Mouse (Mus musculus) small intestine, adult 2 months (tissue): Measurements from ENCODE around the gene Sept4. TPM values are rescaled to one million over a fixed set of nuclear protein-coding genes. Genes with fewer than 3 reads are reported as not detected.

Experiments used
- H3K27ac ChIP-seq: fragments of 200-500 bp; 2 replicates; pipeline ENCODE4 v1.5.1; 2012; ENCODE audit warnings: low read depth, low read length, control low read depth, inconsistent platforms; ENCODE audit not compliant: insufficient read depth
- H3K27me3 ChIP-seq: fragments of 200-500 bp; 2 replicates; pipeline ENCODE4 v1.6.1; 2012; ENCODE audit warnings: mild to moderate bottlenecking, moderate library complexity, low read length, inconsistent platforms; ENCODE audit not compliant: control insufficient read depth, insufficient read depth
- H3K36me3 ChIP-seq: fragments of 200-500 bp; 2 replicates; pipeline ENCODE4 v1.6.1; 2012; ENCODE audit warnings: mild to moderate bottlenecking, low read length, control low read depth, inconsistent platforms; ENCODE audit not compliant: control insufficient read depth, insufficient read depth
- H3K4me1 ChIP-seq: fragments of 200-500 bp; 2 replicates; pipeline ENCODE4 v1.6.1; 2012; ENCODE audit warnings: low read length, inconsistent platforms, mixed read lengths; ENCODE audit not compliant: control insufficient read depth, insufficient read depth, insufficient read length
- H3K4me3 ChIP-seq: fragments of 200-500 bp; 2 replicates; pipeline ENCODE4 v1.5.1; 2012; ENCODE audit warnings: low read depth, mild to moderate bottlenecking, control low read depth, inconsistent platforms, low read length, moderate library complexity
- CTCF ChIP-seq: fragments of 200-500 bp; IDR thresholded peaks from 2 replicates; pipeline ENCODE4 v1.5.1; 2012; ENCODE audit warnings: low read depth, mild to moderate bottlenecking, control low read depth, inconsistent platforms, low read length, moderate library complexity, mixed read lengths; ENCODE audit not compliant: insufficient replicate concordance, insufficient read length; ENCODE audit errors: extremely low read depth
- POLR2A ChIP-seq: fragments of 200-500 bp; IDR thresholded peaks from 2 replicates; pipeline ENCODE4 v1.6.1; 2012; ENCODE audit warnings: low read depth, mild to moderate bottlenecking, control low read depth, inconsistent platforms, low read length, moderate library complexity
- WGBS: fragments of 180-500 bp; shearing (Covaris S2); methylation state at CpG from one replicate; pipeline ENCODE4 v1.1.7; 2018; 5-methylcytosine and 5-hydroxymethylcytosine counted together
- polyA plus RNA-seq: library from polyadenylated mRNA; depleted of rRNA; stranded (reverse); fragments of >200 nt; gene quantifications from 2 replicates; pipeline ENCODE4 v1.2.3, GENCODE M21; 2012

Sept4 gene
- polyA plus RNA-seq, 1 experiment: 19.8 TPM

GRCm38 (mm10) chr11:87584711-87585505 is 16.2 kb downstream of the Sept4 start:
- TF ChIP-seq POLR2A (no peak), CTCF (no peak)
- no peak overlapping the region for H3K4me3 ChIP-seq
- H3K4me1 ChIP-seq: peaks cover 6% of the 10 kb centered on the region
- no peaks in the 10 kb centered on the region for H3K27me3 ChIP-seq
- H3K27ac ChIP-seq: peak overlapping the region; percentile 61
- 74% methylated on average over 10 of the region's 10 CpGs for WGBS
- H3K36me3 ChIP-seq: no peaks in the 10 kb centered on the region

GRCm38 (mm10) chr11:87587211-87587874 is 18.6 kb downstream of the Sept4 start:
- H3K4me1 ChIP-seq: peaks cover 6% of the 10 kb centered on the region
- H3K27me3 ChIP-seq: no peaks in the 10 kb centered on the region
- H3K36me3 ChIP-seq: no peaks in the 10 kb centered on the region
- TF ChIP-seq POLR2A: no peak
- no peak for TF ChIP-seq CTCF
- H3K27ac ChIP-seq: no peak overlapping the region
- H3K4me3 ChIP-seq: no peak overlapping the region
- WGBS: 90% methylated on average over 5 of the region's 5 CpGs

GRCm38 (mm10) chr11:87589605-87590004 is 20.9 kb downstream of the Sept4 start:
- Histone ChIP-seq H3K27me3 (no peaks in the 10 kb centered on the region), H3K27ac (no peak overlapping the region), H3K4me1 (no peaks in the 10 kb centered on the region), H3K36me3 (peaks cover 2% of the 10 kb centered on the region), H3K4me3 (no peak overlapping the region)
- 86% methylated on average over 8 of the region's 8 CpGs for whole genome bisulfite sequencing
- no peak for TF ChIP-seq POLR2A

GRCm38 (mm10) chr11:87590841-87591525 is 22.3 kb downstream of the Sept4 start:
- Histone ChIP-seq H3K27ac (peak overlapping the region; percentile 81), H3K4me3 (peak overlapping the region; percentile 64), H3K4me1 (peaks cover 1% of the 10 kb centered on the region; the same call in 1 of the 2 replicates), H3K27me3 (no peaks in the 10 kb centered on the region), H3K36me3 (peaks cover 2% of the 10 kb centered on the region)
- WGBS: 1% methylated on average over 25 of the region's 25 CpGs
- TF ChIP-seq CTCF (no peak), POLR2A (no peak)

- 1% methylated on average over 61 of the region's 61 CpGs for WGBS
- Histone ChIP-seq H3K27ac (peak within 1 kb of the TSS; percentile 92), H3K27me3 (no peaks in the 10 kb centered on the region), H3K4me1 (peaks cover 2% of the 10 kb centered on the region; the same call in 1 of the 2 replicates), H3K36me3 (peaks cover 2% of the 10 kb centered on the region), H3K4me3 (peak within 1 kb of the TSS; percentile 70)
- TF ChIP-seq POLR2A (peak; percentile 96), CTCF (no peak)
Observed at GRCm38 (mm10) chr11:87591526-87592353, 23.0 kb downstream of the Sept4 start, which contains the start of gene Mtmr4. TSS of gene Mtmr4 (plus strand) at chr11:87592162.

- WGBS: 0% methylated on average over 15 of the region's 15 CpGs
- no peaks in the 10 kb centered on the region for H3K27me3 ChIP-seq
- peak overlapping the region; percentile 92 for H3K27ac ChIP-seq
- peak overlapping the region; percentile 70 for H3K4me3 ChIP-seq
- H3K36me3 ChIP-seq: peaks cover 6% of the 10 kb centered on the region
- no peak; the same call in 1 of the 2 replicates for TF ChIP-seq CTCF
- TF ChIP-seq POLR2A: no peak; the same call in 1 of the 2 replicates
- peaks cover 2% of the 10 kb centered on the region; the same call in 1 of the 2 replicates for H3K4me1 ChIP-seq
Observed at GRCm38 (mm10) chr11:87592354-87592695, 23.6 kb downstream of the Sept4 start.
